Comparison of ENCODE assay signal across 8 mouse cellular contexts in the genomic region with DNA sequence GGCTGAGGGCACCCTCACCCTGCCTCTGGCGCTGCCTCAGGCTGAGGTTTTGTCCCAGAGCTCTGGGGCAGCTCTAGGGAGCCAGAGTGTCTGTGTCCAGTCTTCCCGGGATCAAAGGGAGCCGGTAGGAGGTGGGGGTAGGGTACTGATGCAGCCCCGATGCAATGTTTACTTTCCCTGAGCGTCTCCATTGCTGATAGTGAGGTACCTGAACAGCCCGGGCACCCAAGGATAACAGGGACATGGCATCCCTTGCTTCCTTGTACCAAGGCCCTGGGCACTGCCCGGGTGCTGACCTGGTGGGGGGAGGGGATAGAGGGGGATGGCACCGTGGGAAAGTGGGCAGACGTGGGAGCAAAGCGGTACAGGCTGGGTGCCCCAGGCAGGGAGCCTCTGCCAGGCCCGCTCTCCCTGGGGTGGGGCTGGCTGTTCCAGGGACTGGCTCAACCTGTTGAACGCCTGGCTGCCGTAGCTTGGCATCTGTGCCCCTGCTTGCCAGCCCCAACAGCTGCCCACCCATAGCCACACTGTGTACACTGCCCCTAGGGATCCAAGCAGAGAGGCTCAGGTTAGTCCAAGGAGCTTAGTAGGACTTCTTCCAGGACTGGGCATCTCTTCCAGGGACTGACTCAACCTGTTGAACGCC. TPM values are rescaled to one million over a fixed set of nuclear protein-coding genes. Genes with fewer than 3 reads are reported as not detected.
DNase-seq lines count a peak whose midpoint lies in the region; ATAC-seq and TF ChIP-seq lines count a peak whose summit lies in the region.

No protein-coding gene starts in this region.

- TF ChIP-seq CTCF in lung, adult 2 months (IDR thresholded peaks at IDR 0.05; ENCODE audit: insufficient read depth, low read length) = no peak
- TF ChIP-seq CTCF in small intestine, adult 2 months (IDR thresholded peaks at IDR 0.05; ENCODE audit: extremely low read depth, insufficient read length, insufficient replicate concordance, low read depth, low read length) = no peak

- peak overlapping the region; percentile 98 for H3K9ac ChIP-seq in hindbrain, embryonic 15.5 days
- H3K9ac ChIP-seq in liver, embryonic 12.5 days = 0 out of 2 replicates have a peak overlapping the region, but pooled peaks have one; percentile 2

- peaks cover 49% of the 10 kb centered on the region for H3K4me1 ChIP-seq in lung, adult 2 months (ENCODE audit: control insufficient read depth, insufficient read depth, low read length)
- H3K4me1 ChIP-seq in hindbrain, embryonic 15.5 days (replicated peaks) = peaks cover 82% of the 10 kb centered on the region
- peaks cover 83% of the 10 kb centered on the region for H3K4me1 ChIP-seq in liver, embryonic 12.5 days
- H3K4me1 ChIP-seq in small intestine, adult 2 months (ENCODE audit: control insufficient read depth, insufficient read depth, insufficient read length, low read length) = peaks cover 62% of the 10 kb centered on the region

- no peaks in the 10 kb centered on the region for H3K27me3 ChIP-seq in hindbrain, embryonic 15.5 days
- peaks cover 56% of the 10 kb centered on the region for H3K27me3 ChIP-seq in liver, embryonic 12.5 days (replicated peaks)
- no peaks in the 10 kb centered on the region for H3K27me3 ChIP-seq in small intestine, adult 2 months (ENCODE audit: control insufficient read depth, insufficient read depth, low read length)

- no peak for TF ChIP-seq POLR2A in lung, adult 2 months (IDR thresholded peaks at IDR 0.05; ENCODE audit: borderline replicate concordance, extremely low read depth, low read depth, low read length)
- no peak for TF ChIP-seq POLR2A in small intestine, adult 2 months (IDR thresholded peaks at IDR 0.05; ENCODE audit: low read depth, low read length)

- no peaks in the 10 kb centered on the region for H3K9me3 ChIP-seq in hindbrain, embryonic 15.5 days
- H3K9me3 ChIP-seq in liver, embryonic 12.5 days (replicated peaks) = no peaks in the 10 kb centered on the region

- no peaks in the 10 kb centered on the region for H3K36me3 ChIP-seq in hindbrain, embryonic 15.5 days
- no peaks in the 10 kb centered on the region for H3K36me3 ChIP-seq in liver, embryonic 12.5 days
- no peaks in the 10 kb centered on the region for H3K36me3 ChIP-seq in small intestine, adult 2 months (ENCODE audit: control insufficient read depth, insufficient read depth, low read length)

- WGBS in lung, adult 2 months = 13% methylated on average over 14 of the region's 14 CpGs
- WGBS in hindbrain, embryonic 15.5 days = 28% methylated on average over 14 of the region's 14 CpGs
- 51% methylated on average over 14 of the region's 14 CpGs for WGBS in liver, embryonic 12.5 days (ENCODE audit: insufficient replicate concordance)
- 11% methylated on average over 14 of the region's 14 CpGs for WGBS in small intestine, adult 2 months

- H3K4me3 ChIP-seq in lung, adult 2 months (replicated peaks; ENCODE audit: extremely low read depth, low read depth, low read length) = peak overlapping the region; percentile 47
- peak overlapping the region; percentile 97 for H3K4me3 ChIP-seq in hindbrain, embryonic 15.5 days
- H3K4me3 ChIP-seq in liver, embryonic 12.5 days = peak overlapping the region; percentile 21
- peak overlapping the region; percentile 33 for H3K4me3 ChIP-seq in small intestine, adult 2 months (ENCODE audit: low read depth, low read length)

- 0 out of 2 replicates have a peak overlapping the region, but pooled peaks have one; percentile 66 for H3K27ac ChIP-seq in hindbrain, embryonic 15.5 days (replicated peaks)
- H3K27ac ChIP-seq in liver, embryonic 12.5 days = peak overlapping the region; percentile 73; the same call in 1 of the 2 replicates
- peak overlapping the region; percentile 82 for H3K27ac ChIP-seq in small intestine, adult 2 months (ENCODE audit: insufficient read depth, low read depth, low read length)

- H3K4me2 ChIP-seq in hindbrain, embryonic 15.5 days = peak overlapping the region; percentile 81
- peak overlapping the region; percentile 88 for H3K4me2 ChIP-seq in liver, embryonic 12.5 days

- ATAC-seq in hindbrain, embryonic 15.5 days (ENCODE audit: low FRiP score, low read depth) = no peak
- no peak for ATAC-seq in liver, embryonic 12.5 days
- ATAC-seq in megakaryocyte, adult 5-6 weeks (ENCODE audit: poor library complexity, severe bottlenecking) = no peak

- peak; percentile 60 for DNase-seq in lung, adult 2 months
- no peak for DNase-seq in lung, postnatal 14 days
- peak; percentile 87 for DNase-seq in fat pad, adult 2 months (ENCODE audit: extremely low read depth, low read depth, low spot score)
- DNase-seq in layer of hippocampus, adult 8-10 months (ENCODE audit: low spot score in 2 of 2) = no peak

RNA-seq across cellular contexts. Expression of gene Bcl9l, which starts 3.0 kb away (rescaled TPM):
- polyA plus RNA-seq in lung, adult 2 months (2012; rRNA removed) = 69.0 and 70.7 TPM in 2 replicates
- polyA plus RNA-seq in hindbrain, embryonic 15.5 days (2015; fragmentation: Nextera tagmentation; extraction: Ambion mirVana) = 10.7 and 11.9 TPM in 2 replicates
- polyA plus RNA-seq in liver, embryonic 12.5 days (2016; fragmentation: Nextera tagmentation; extraction: Ambion mirVana) = 2.5 and 2.7 TPM in 2 replicates
- polyA plus RNA-seq in small intestine, adult 2 months (2012; rRNA removed) = 21.8 and 28.1 TPM in 2 replicates
- total RNA-seq in layer of hippocampus, adult 8-10 months (2022) = 10 to 100 TPM; 61.8 to 68.3 (median 64.9) TPM
- total RNA-seq in megakaryocyte, adult 5-6 weeks (2015) = 6.0 TPM in 2 replicates
- 2.6 and 3.0 TPM in 2 replicates for total RNA-seq in megakaryocyte, adult 5-6 weeks (2017)

RNA-seq across cellular contexts. Expression of gene Upk2, which starts 30.9 kb away (rescaled TPM):
- polyA plus RNA-seq in lung, adult 2 months (2012; rRNA removed) = 4.0 and 4.4 TPM in 2 replicates
- polyA plus RNA-seq in hindbrain, embryonic 15.5 days (2015; fragmentation: Nextera tagmentation; extraction: Ambion mirVana) = not detected in 2 replicates
- not detected in 2 replicates for polyA plus RNA-seq in liver, embryonic 12.5 days (2016; fragmentation: Nextera tagmentation; extraction: Ambion mirVana)
- 1.4 TPM in 2 replicates for polyA plus RNA-seq in small intestine, adult 2 months (2012; rRNA removed)
- total RNA-seq in layer of hippocampus, adult 8-10 months (2022) = not detected
- not detected in 2 replicates for total RNA-seq in megakaryocyte, adult 5-6 weeks (2015)
- total RNA-seq in megakaryocyte, adult 5-6 weeks (2017) = not detected in 2 replicates

RNA-seq across cellular contexts. Expression of gene Foxr1, which starts 44.7 kb away (rescaled TPM):
- polyA plus RNA-seq in lung, adult 2 months (2012; rRNA removed) = 0.16 TPM in 1 of 2 replicates, not detected in the other
- not detected in 2 replicates for polyA plus RNA-seq in hindbrain, embryonic 15.5 days (2015; fragmentation: Nextera tagmentation; extraction: Ambion mirVana)
- not detected in 2 replicates for polyA plus RNA-seq in liver, embryonic 12.5 days (2016; fragmentation: Nextera tagmentation; extraction: Ambion mirVana)
- not detected in 2 replicates for polyA plus RNA-seq in small intestine, adult 2 months (2012; rRNA removed)
- total RNA-seq in layer of hippocampus, adult 8-10 months (2022) = not detected
- total RNA-seq in megakaryocyte, adult 5-6 weeks (2015) = not detected in 2 replicates
- not detected in 2 replicates for total RNA-seq in megakaryocyte, adult 5-6 weeks (2017)

Comparison
In these comparisons a context has a peak if more than half of its experiments do, and no peak if none do; other contexts are left out.
1. DNase-seq: peak in lung, adult 2 months (single experiment) and fat pad, adult 2 months (single experiment); none in lung, postnatal 14 days (single experiment) and layer of hippocampus, adult 8-10 months (0 of 2).
2. H3K4me3 ChIP-seq: peak in every context shown above with its lines; median percentile 97 in hindbrain, embryonic 15.5 days; 47 in lung, adult 2 months; 33 in small intestine, adult 2 months; 21 in liver, embryonic 12.5 days.
3. Peak in every context shown above with its lines, with median percentiles within 50 percentile points of each other: H3K27ac ChIP-seq.